Mouse (Mus musculus) ES-E14 (cell line): ENCODE results near the gene Twnk.

Experiments used
- HCFC1 ChIP-seq: IDR thresholded peaks from 2 replicates; pipeline ENCODE4 v1.6.1; 2012; ENCODE audit warnings: low read length, inconsistent platforms, borderline replicate concordance; ENCODE audit not compliant: insufficient read depth
- ZC3H11A ChIP-seq: IDR thresholded peaks from 2 replicates; pipeline ENCODE4 v1.6.1; 2012; ENCODE audit warnings: low read depth, mild to moderate bottlenecking, inconsistent platforms, low read length, borderline replicate concordance
- ZNF384 ChIP-seq: IDR thresholded peaks from 2 replicates; pipeline ENCODE4 v1.6.1; 2012; ENCODE audit warnings: low read depth, low read length, inconsistent platforms

GRCm38 (mm10) chr19:45013581-45014225, 8.2 kb downstream of the Twnk start:
- TF ChIP-seq ZNF384 (no peak), HCFC1 (no peak), ZC3H11A (no peak)
